Comparison of ENCODE assay signal across 27 mouse cellular contexts in genomic region chr1:62734980-62735379, GRCm38 (mm10). TPM values are rescaled to one million over a fixed set of nuclear protein-coding genes. Genes with fewer than 3 reads are reported as not detected.
A peak's percentile ranks its signal among the peaks of the same experiment; 100 is the strongest.
DNase-seq lines count a peak whose midpoint lies in the region; ATAC-seq and TF ChIP-seq lines count a peak whose summit lies in the region.
"Had no signal": no experiment of that assay in that cellular context is flagged by ENCODE, and none has a peak within 500 bp of the region (broad histone marks: within the 10 kb centered on the region; RNA-seq: fewer than 3 reads in every experiment).

No protein-coding gene starts in this region.

- H3K4me2 ChIP-seq in midbrain, embryonic 15.5 days = no peak overlapping the region
- H3K4me2 ChIP-seq: embryonic facial prominence, embryonic 13.5 days; embryonic facial prominence, embryonic 15.5 days; forebrain, embryonic 12.5 days had no signal

- peaks cover 7% of the 10 kb centered on the region; the same call in 1 of the 2 replicates for H3K4me1 ChIP-seq in kidney, adult 2 months (ENCODE audit: control insufficient read depth, insufficient read depth, low read length)
- H3K4me1 ChIP-seq in midbrain, embryonic 15.5 days = 0 out of 2 replicates have a peak, but pooled peaks cover 12% of the 10 kb centered on the region

- no peak for ATAC-seq in midbrain, embryonic 15.5 days (replicated peaks)
- ATAC-seq: activated CD4-positive, CD25-positive, alpha-beta regulatory T cell, adult 4 months; CD4-positive, CD25-positive, alpha-beta regulatory T cell, adult 4 months; forebrain, embryonic 14.5 days; forebrain, embryonic 16.5 days; Patski had no signal

- no peak overlapping the region for H3K9ac ChIP-seq in midbrain, embryonic 15.5 days
- H3K9ac ChIP-seq: embryonic facial prominence, embryonic 13.5 days; embryonic facial prominence, embryonic 15.5 days; forebrain, embryonic 12.5 days had no signal

- WGBS in kidney, adult 2 months = 54% methylated on average over 4 of the region's 4 CpGs
- WGBS in midbrain, embryonic 15.5 days = 87% methylated on average over 4 of the region's 4 CpGs

- no peaks in the 10 kb centered on the region for H3K36me3 ChIP-seq in kidney, adult 2 months (ENCODE audit: control insufficient read depth, insufficient read depth, low read length)
- no peaks in the 10 kb centered on the region; the same call in 1 of the 2 replicates for H3K36me3 ChIP-seq in midbrain, embryonic 15.5 days (replicated peaks)
- H3K36me3 ChIP-seq: forebrain, embryonic 10.5 days; G1E had no signal

- no peak overlapping the region for H3K4me3 ChIP-seq in kidney, adult 2 months (ENCODE audit: insufficient read depth, low read depth, low read length)
- H3K4me3 ChIP-seq in midbrain, embryonic 15.5 days = no peak overlapping the region
- H3K4me3 ChIP-seq: embryonic facial prominence, embryonic 13.5 days; embryonic facial prominence, embryonic 15.5 days; erythroblast, embryonic 14.5 days; forebrain, embryonic 10.5 days; forebrain, embryonic 12.5 days had no signal

- H3K9me3 ChIP-seq in midbrain, embryonic 15.5 days = no peaks in the 10 kb centered on the region
- H3K9me3 ChIP-seq: embryonic facial prominence, embryonic 13.5 days; embryonic facial prominence, embryonic 15.5 days; forebrain, embryonic 10.5 days; forebrain, embryonic 12.5 days; G1E had no signal

- no peaks in the 10 kb centered on the region for H3K27me3 ChIP-seq in kidney, adult 2 months (replicated peaks; ENCODE audit: control insufficient read depth, insufficient read depth, low read length)
- 0 out of 2 replicates have a peak, but pooled peaks cover 5% of the 10 kb centered on the region for H3K27me3 ChIP-seq in midbrain, embryonic 15.5 days (replicated peaks)
- H3K27me3 ChIP-seq: embryonic facial prominence, embryonic 13.5 days; embryonic facial prominence, embryonic 15.5 days; forebrain, embryonic 12.5 days; Patski had no signal

- no peak overlapping the region for H3K27ac ChIP-seq in kidney, adult 2 months (ENCODE audit: insufficient read depth, low read depth, low read length)
- H3K27ac ChIP-seq in midbrain, embryonic 15.5 days = no peak overlapping the region
- H3K27ac ChIP-seq: embryonic facial prominence, embryonic 13.5 days; embryonic facial prominence, embryonic 15.5 days; forebrain, embryonic 10.5 days; forebrain, embryonic 12.5 days had no signal

- DNase-seq in kidney, adult 2 months = peak; percentile 70
- no peak for DNase-seq in kidney, adult 9 months
- peak; percentile 49 to 60 for DNase-seq in kidney, postnatal 25 days
- DNase-seq in kidney, adult 18-20 months = no peak
- peak; percentile 27 for DNase-seq in adipocyte (ENCODE audit: low spot score)
- DNase-seq: adrenal gland, adult 2 months; adrenal gland, postnatal 10 days; adrenal gland, postnatal 25 days; cerebellum, adult 11 months; cerebellum, adult 18-20 months; cerebellum, adult 8-10 months; cerebellum, adult 9-11 months; cerebellum, postnatal 14 days; cerebellum, postnatal 36 days; embryo, embryonic 11 days had no signal

- TF ChIP-seq POLR2A in kidney, adult 2 months (IDR thresholded peaks at IDR 0.05; ENCODE audit: low read depth, low read length) = no peak

- TF ChIP-seq CTCF in kidney, adult 2 months (conservative IDR thresholded peaks at IDR 0.05; ENCODE audit: insufficient read depth, insufficient read length, low read depth, low read length) = no peak

RNA-seq across cellular contexts. Expression of gene Nrp2, which starts 31.9 kb away (rescaled TPM):
- 16.2 and 17.1 TPM in 2 replicates for polyA plus RNA-seq in kidney, adult 2 months (2012; rRNA removed)
- 24.0 and 25.5 TPM in 2 replicates for polyA plus RNA-seq in midbrain, embryonic 15.5 days (2015; fragmentation: Nextera tagmentation; extraction: Ambion mirVana)

Comparison
In these comparisons a context has a peak if more than half of its experiments do, and no peak if none do; other contexts are left out.
1. DNase-seq: peak in kidney, adult 2 months (single experiment), kidney, postnatal 25 days (2 of 2) and adipocyte (single experiment); none in kidney, adult 9 months (single experiment) and kidney, adult 18-20 months (single experiment).